Mouse (Mus musculus) midbrain, embryonic 12.5 days (tissue): ENCODE measurements around the gene Flt1. TPM values are rescaled to one million over a fixed set of nuclear protein-coding genes. Genes with fewer than 3 reads are reported as not detected.
"Not testable (repeated sequence)": the region's sequence is repeated elsewhere in the genome, so short reads cannot be mapped to it uniquely, and the experiment has no call there.

Source experiments
- ATAC-seq: fragments of 200-750 bp; cut with Nextera tagmentation; 2 replicates; pipeline ENCODE4 v1.8.0; 2017; ENCODE audit warnings: low read depth, moderate TSS enrichment, moderate library complexity; ENCODE audit not compliant: low FRiP score
- H3K27ac ChIP-seq: fragments of 300-500 bp; sonication (generic); replicated peaks from 2 replicates; pipeline ENCODE4 v1.5.1; 2016; ENCODE audit warnings: mild to moderate bottlenecking
- H3K27me3 ChIP-seq: fragments of 300-500 bp; sonication (generic); 2 replicates; pipeline ENCODE4 v1.6.1; 2016; ENCODE audit warnings: mild to moderate bottlenecking
- H3K36me3 ChIP-seq: fragments of 300-500 bp; sonication (generic); 2 replicates; pipeline ENCODE4 v1.6.1; 2016
- H3K4me1 ChIP-seq: fragments of 300-500 bp; sonication (generic); 2 replicates; pipeline ENCODE4 v1.6.1; 2016
- H3K4me2 ChIP-seq: fragments of 300-500 bp; sonication (generic); replicated peaks from 2 replicates; pipeline ENCODE4 v1.6.1; 2016; ENCODE audit warnings: mild to moderate bottlenecking, moderate library complexity
- H3K4me3 ChIP-seq: fragments of 300-500 bp; sonication (generic); 2 replicates; pipeline ENCODE4 v1.5.1; 2016; ENCODE audit warnings: mild to moderate bottlenecking
- H3K9ac ChIP-seq: fragments of 300-500 bp; sonication (generic); replicated peaks from 2 replicates; pipeline ENCODE4 v1.6.1; 2016; ENCODE audit warnings: mild to moderate bottlenecking, moderate library complexity
- H3K9me3 ChIP-seq: fragments of 300-500 bp; sonication (generic); 2 replicates; pipeline ENCODE4 v1.6.1; 2016; ENCODE audit warnings: mild to moderate bottlenecking
- WGBS: fragments of 180-500 bp; shearing (Covaris S2); methylation state at CpG from one replicate; pipeline ENCODE4 v1.1.7; 2016; 5-methylcytosine and 5-hydroxymethylcytosine counted together
- polyA plus RNA-seq: library from polyadenylated mRNA; unstranded; fragments of >200 nt; fragmentation: Nextera tagmentation; extraction: Ambion mirVana; gene quantifications from 2 replicates; pipeline ENCODE4 v1.2.1, GENCODE M21; 2016

Gene Flt1
- polyA plus RNA-seq, 1 experiment from 2014 or later, result 12.6 TPM

GRCm38 (mm10) chr5:147557641-147558040 is 168.2 kb downstream of the Flt1 start:
- H3K4me3 ChIP-seq, H3K9ac ChIP-seq, H3K9me3 ChIP-seq, H3K36me3 ChIP-seq, H3K4me1 ChIP-seq, H3K4me2 ChIP-seq, ATAC-seq, H3K27me3 ChIP-seq, H3K27ac ChIP-seq: not testable (repeated sequence)
- WGBS, result 86% methylated on average over 6 of the region's 6 CpGs

DNA sequence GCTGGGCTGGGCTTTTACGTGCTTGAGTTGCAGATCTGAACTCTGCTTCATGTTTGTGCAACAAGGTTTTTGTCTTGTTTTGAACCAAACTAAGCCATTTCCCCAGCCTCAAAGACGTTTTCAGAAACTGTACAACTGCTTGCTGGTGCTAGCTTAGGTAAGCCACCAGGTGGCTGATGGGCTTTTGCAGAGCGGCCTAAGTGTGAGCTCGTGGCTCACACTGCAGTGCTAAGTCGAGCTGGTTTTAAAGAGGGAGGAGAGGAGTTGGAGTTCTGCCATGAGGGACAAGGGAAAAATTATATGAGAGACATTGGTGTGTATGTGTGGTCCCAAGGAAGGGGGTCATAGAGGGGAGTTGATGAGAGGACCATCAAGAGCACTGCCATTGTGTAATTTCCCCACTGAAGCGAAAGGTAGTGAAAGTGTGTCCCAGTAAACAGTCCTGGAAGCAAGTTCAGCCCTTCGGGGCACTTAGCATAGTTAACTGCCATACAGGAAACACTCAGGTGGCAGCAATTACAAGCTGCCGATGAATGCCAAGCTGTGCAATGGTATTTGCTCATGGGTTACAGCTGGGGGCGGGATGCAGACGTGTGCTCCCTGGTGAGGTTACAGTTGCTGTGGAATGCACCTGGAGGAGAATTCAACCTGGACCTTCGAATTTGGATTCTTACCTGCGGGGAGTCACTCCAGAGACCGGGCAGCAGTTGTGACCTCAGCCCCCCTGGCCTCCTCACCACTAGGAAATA is 173.8 kb downstream of the Flt1 start:
- no peak overlapping the region for H3K4me3 ChIP-seq
- H3K27ac ChIP-seq, result no peak overlapping the region
- H3K36me3 ChIP-seq, result peaks cover 24% of the 10 kb centered on the region
- no peaks in the 10 kb centered on the region for H3K27me3 ChIP-seq
- no peak overlapping the region for H3K9ac ChIP-seq
- 89% methylated on average over 13 of the region's 13 CpGs for WGBS
- no peaks in the 10 kb centered on the region for H3K4me1 ChIP-seq
- no peak for ATAC-seq
- no peaks in the 10 kb centered on the region for H3K9me3 ChIP-seq
- no peak overlapping the region for H3K4me2 ChIP-seq

DNA sequence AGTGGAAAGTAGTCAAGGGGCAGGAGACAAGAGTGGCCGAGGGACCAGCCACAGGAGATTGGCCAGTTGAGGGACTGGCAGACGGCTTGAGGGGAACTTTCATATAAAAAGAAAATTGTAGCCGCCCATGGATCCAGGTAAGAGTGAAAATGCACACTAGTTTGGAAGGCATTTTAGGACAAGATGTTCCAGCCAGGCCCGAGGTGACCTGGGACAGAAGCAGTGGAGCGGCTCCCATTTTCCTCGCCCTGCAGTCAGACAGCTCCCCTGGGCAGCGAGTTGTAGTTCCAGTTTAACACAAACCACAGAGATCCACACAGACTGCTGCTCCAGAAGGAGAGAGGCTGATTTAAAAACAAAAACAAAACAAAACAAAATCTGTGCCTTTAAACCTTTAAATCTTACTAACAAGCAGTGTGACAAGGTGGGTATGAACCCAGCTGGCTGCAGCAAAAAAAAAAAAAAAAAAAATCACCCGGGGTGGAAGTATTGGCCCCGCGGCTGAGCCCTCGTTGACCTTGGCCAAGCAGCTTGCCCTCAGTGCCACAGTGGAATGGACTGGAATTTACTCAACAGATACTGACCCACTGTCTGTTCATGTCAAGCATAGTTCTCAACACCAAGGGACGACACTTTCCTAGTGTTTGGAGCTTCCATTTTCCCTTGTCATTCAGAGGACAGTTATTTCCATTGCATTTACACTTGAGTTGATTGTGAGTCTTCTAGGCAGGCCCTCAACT is 176.6 kb downstream of the Flt1 start:
- Histone ChIP-seq H3K4me2 (no peak overlapping the region), H3K36me3 (peaks cover 33% of the 10 kb centered on the region), H3K9ac (no peak overlapping the region), H3K27ac (no peak overlapping the region), H3K9me3 (no peaks in the 10 kb centered on the region), H3K27me3 (no peaks in the 10 kb centered on the region), H3K4me3 (no peak overlapping the region), H3K4me1 (no peaks in the 10 kb centered on the region)
- ATAC-seq, result no peak
- WGBS, result 87% methylated on average over 12 of the region's 12 CpGs

GRCm38 (mm10) chr5:147545731-147546241 is 180.0 kb downstream of the Flt1 start:
- peaks cover 51% of the 10 kb centered on the region for H3K36me3 ChIP-seq
- no peak overlapping the region for H3K4me3 ChIP-seq
- no peaks in the 10 kb centered on the region for H3K9me3 ChIP-seq
- H3K4me1 ChIP-seq, result no peaks in the 10 kb centered on the region
- H3K9ac ChIP-seq, result no peak overlapping the region
- WGBS, result 78% methylated on average over 11 of the region's 11 CpGs
- H3K4me2 ChIP-seq, result no peak overlapping the region
- H3K27ac ChIP-seq, result no peak overlapping the region
- no peaks in the 10 kb centered on the region for H3K27me3 ChIP-seq
- no peak for ATAC-seq

- Histone ChIP-seq H3K27me3 (no peaks in the 10 kb centered on the region), H3K4me2 (no peak overlapping the region), H3K9ac (no peak overlapping the region), H3K4me3 (no peak overlapping the region), H3K36me3 (peaks cover 48% of the 10 kb centered on the region), H3K4me1 (no peaks in the 10 kb centered on the region), H3K9me3 (no peaks in the 10 kb centered on the region), H3K27ac (no peak overlapping the region)
- 88% methylated on average over 6 of the region's 6 CpGs for WGBS
- ATAC-seq, result no peak
Observed at GRCm38 (mm10) chr5:147542291-147542690, 183.5 kb downstream of the Flt1 start.

DNA sequence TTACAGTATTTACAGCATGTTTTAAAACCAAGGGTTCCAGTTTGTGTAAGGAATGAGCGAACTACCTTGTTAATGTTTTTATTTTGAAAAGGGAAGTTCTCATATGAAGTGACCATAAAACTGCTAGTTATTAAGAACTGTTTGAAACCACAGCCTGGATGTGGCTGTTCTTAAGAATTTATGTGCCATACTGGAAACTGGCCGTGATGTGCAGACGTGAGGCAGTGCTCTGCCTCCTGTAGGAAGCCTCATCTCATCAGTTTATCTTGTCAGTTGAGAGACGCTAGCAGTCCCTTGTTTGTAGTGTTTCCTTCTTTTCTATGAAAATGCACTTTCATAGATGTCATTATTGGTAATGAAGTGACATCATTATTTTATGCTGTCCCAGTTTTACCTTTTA is 186.0 kb downstream of the Flt1 start:
- Histone ChIP-seq H3K4me3 (no peak overlapping the region), H3K36me3 (peaks cover 55% of the 10 kb centered on the region), H3K9ac (no peak overlapping the region), H3K4me1 (no peaks in the 10 kb centered on the region), H3K27ac (no peak overlapping the region), H3K9me3 (no peaks in the 10 kb centered on the region), H3K27me3 (no peaks in the 10 kb centered on the region), H3K4me2 (no peak overlapping the region)
- WGBS, result 94% methylated on average over 4 of the region's 4 CpGs
- ATAC-seq, result no peak

GRCm38 (mm10) chr5:147539409-147539808 is 186.4 kb downstream of the Flt1 start:
- Histone ChIP-seq H3K4me3 (no peak overlapping the region), H3K4me1 (no peaks in the 10 kb centered on the region), H3K27ac (no peak overlapping the region), H3K9me3 (no peaks in the 10 kb centered on the region), H3K27me3 (no peaks in the 10 kb centered on the region), H3K9ac (no peak overlapping the region), H3K36me3 (peaks cover 55% of the 10 kb centered on the region), H3K4me2 (no peak overlapping the region)
- WGBS, result 94% methylated on average over 4 of the region's 4 CpGs
- ATAC-seq, result no peak

GRCm38 (mm10) chr5:147532031-147532430 is 193.8 kb downstream of the Flt1 start:
- no peak overlapping the region for H3K9ac ChIP-seq
- H3K27ac ChIP-seq, result no peak overlapping the region
- no peaks in the 10 kb centered on the region for H3K4me1 ChIP-seq
- no peak overlapping the region for H3K4me2 ChIP-seq
- H3K4me3 ChIP-seq, result no peak overlapping the region
- no peaks in the 10 kb centered on the region for H3K27me3 ChIP-seq
- ATAC-seq, result no peak
- 91% methylated on average over 6 of the region's 6 CpGs for WGBS
- H3K36me3 ChIP-seq, result peaks cover 23% of the 10 kb centered on the region
- no peaks in the 10 kb centered on the region for H3K9me3 ChIP-seq

DNA sequence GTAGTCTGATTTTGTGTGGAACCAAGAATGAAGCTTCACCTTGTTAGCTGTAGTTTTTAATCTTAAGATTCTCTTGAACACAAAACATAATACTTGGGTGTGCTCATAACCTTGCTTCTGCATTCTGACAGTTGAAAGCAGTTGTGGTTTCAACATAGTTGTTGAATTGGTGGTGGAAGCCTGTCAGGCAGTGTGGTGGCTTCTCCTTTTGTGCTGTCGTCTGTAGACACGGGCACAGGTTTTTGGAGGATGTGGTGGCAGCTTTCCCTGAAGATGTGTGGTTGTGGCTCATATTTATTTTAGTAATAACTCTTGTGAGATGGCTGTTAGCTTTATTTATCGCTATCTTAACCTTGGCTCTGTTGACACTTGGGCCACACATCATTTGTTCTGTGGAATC is 198.0 kb downstream of the Flt1 start:
- Histone ChIP-seq H3K36me3 (peaks cover 26% of the 10 kb centered on the region), H3K4me1 (no peaks in the 10 kb centered on the region), H3K27me3 (no peaks in the 10 kb centered on the region), H3K9me3 (no peaks in the 10 kb centered on the region), H3K9ac (no peak overlapping the region), H3K27ac (no peak overlapping the region), H3K4me2 (no peak overlapping the region), H3K4me3 (no peak overlapping the region)
- no peak for ATAC-seq
- 97% methylated on average over 3 of the region's 3 CpGs for WGBS

DNA sequence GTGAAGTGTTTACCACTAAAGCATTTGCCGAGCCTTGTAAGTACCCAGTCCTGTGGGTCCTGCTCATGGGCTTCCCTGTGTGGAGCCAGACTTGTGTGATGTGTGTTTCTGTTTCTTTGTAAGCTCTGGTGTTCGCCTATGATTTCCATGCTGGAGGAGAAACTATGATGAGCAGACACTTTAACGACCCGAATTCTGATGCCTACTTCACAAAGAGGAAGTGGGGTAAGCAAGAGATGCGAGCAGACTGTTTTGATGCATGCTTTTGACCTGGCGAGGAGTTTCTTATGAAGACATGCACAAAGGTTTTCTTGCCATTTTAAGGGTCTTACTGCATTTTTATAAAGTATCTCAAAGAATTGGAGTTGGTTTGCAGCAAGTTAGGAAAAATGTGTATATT is 198.8 kb downstream of the Flt1 start:
- Histone ChIP-seq H3K4me3 (no peak overlapping the region), H3K27me3 (no peaks in the 10 kb centered on the region), H3K9me3 (no peaks in the 10 kb centered on the region), H3K27ac (no peak overlapping the region), H3K4me1 (no peaks in the 10 kb centered on the region), H3K9ac (no peak overlapping the region), H3K4me2 (no peak overlapping the region), H3K36me3 (peaks cover 32% of the 10 kb centered on the region)
- ATAC-seq, result no peak
- WGBS, result 89% methylated on average over 6 of the region's 6 CpGs
